Mouse (Mus musculus) erythroid progenitor cell, adult 5-6 weeks (primary cell): ENCODE measurements around the gene Hspa14. TPM values are rescaled to one million over a fixed set of nuclear protein-coding genes. Genes with fewer than 3 reads are reported as not detected.

ENCODE experiments used
- ATAC-seq: replicated peaks from 2 replicates; pipeline ENCODE4 v1.8.0; 2016; ENCODE audit warnings: moderate number of reproducible peaks, mild to moderate bottlenecking, moderate TSS enrichment, inconsistent platforms; ENCODE audit not compliant: poor library complexity, low FRiP score, severe bottlenecking
- total RNA-seq, 2 experiments: library from RNA; stranded (forward) in 1 of 2; stranded (reverse) in 1 of 2; fragments of 150-400 nt in 1 of 2; fragments of 186-747, 209-891 nt in 1 of 2; gene quantifications; 2 replicates each; pipeline versions ENCODE4 v1.2.3 to v1.2.4; 2015 to 2017; ENCODE audit warnings: low replicate concordance in 2 of 2

The Hspa14 gene
- total RNA-seq, 2 experiments from 2014 or later, result 57.8 to 94.5 TPM

DNA sequence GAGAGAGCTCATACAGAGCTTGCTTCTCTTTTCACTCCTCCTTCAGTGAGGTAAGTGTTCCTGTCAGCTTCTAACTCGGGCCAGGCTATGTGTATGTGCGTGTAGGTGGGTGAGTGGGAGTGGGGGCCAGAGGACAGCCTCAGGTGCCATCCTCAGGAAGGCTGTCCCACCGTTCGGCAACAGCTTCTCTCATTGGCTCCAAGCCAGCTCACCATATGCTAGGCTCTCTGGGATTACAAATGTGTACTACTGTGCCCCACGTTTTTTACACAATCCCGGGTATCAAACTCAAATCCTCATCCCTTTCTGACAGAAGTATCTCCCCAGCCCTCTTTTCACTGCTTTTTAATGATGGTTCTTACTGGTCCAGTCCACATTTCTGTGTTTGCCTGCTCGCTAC is 68.4 kb downstream of the Hspa14 start:
- no peak for ATAC-seq

Other genes with a start within 250 kb of the Hspa14 start
- 9.7 and 11.7 TPM in 2 replicates for gene Nmt2, start 228.6 kb downstream of the Hspa14 start, total RNA-seq (2015; ENCODE audit: low replicate concordance)
- gene Nmt2, start 228.6 kb downstream of the Hspa14 start, total RNA-seq (2017; ENCODE audit: low replicate concordance), result 13.8 and 15.3 TPM in 2 replicates
- 2.5 and 5.8 TPM in 2 replicates for gene Rpp38, start 180.2 kb downstream of the Hspa14 start, total RNA-seq (2015; ENCODE audit: low replicate concordance)
- 2.6 TPM in 1 of 2 replicates, not detected in the other for gene Rpp38, start 180.2 kb downstream of the Hspa14 start, total RNA-seq (2017; ENCODE audit: low replicate concordance)
- gene Acbd7, start 176.6 kb downstream of the Hspa14 start, total RNA-seq (2015; ENCODE audit: low replicate concordance), result not detected in 2 replicates
- gene Acbd7, start 176.6 kb downstream of the Hspa14 start, total RNA-seq (2017; ENCODE audit: low replicate concordance), result not detected in 2 replicates
- not detected in 2 replicates for gene Olah, start 115.6 kb downstream of the Hspa14 start, total RNA-seq (2015; ENCODE audit: low replicate concordance)
- gene Olah, start 115.6 kb downstream of the Hspa14 start, total RNA-seq (2017; ENCODE audit: low replicate concordance), result not detected in 2 replicates
- gene Meig1, start 90.2 kb downstream of the Hspa14 start, total RNA-seq (2015; ENCODE audit: low replicate concordance), result not detected in 2 replicates
- not detected in 2 replicates for gene Meig1, start 90.2 kb downstream of the Hspa14 start, total RNA-seq (2017; ENCODE audit: low replicate concordance)
- gene Dclre1c, start 88.7 kb downstream of the Hspa14 start, total RNA-seq (2015; ENCODE audit: low replicate concordance), result 16.8 and 21.3 TPM in 2 replicates
- 12.2 and 17.9 TPM in 2 replicates for gene Dclre1c, start 88.7 kb downstream of the Hspa14 start, total RNA-seq (2017; ENCODE audit: low replicate concordance)
- 14.8 and 15.5 TPM in 2 replicates for gene Suv39h2, start 37.8 kb downstream of the Hspa14 start, total RNA-seq (2015; ENCODE audit: low replicate concordance)
- gene Suv39h2, start 37.8 kb downstream of the Hspa14 start, total RNA-seq (2017; ENCODE audit: low replicate concordance), result 8.7 and 9.2 TPM in 2 replicates
- gene Gm45902, start within 50 bp of the Hspa14 start, total RNA-seq (2015; ENCODE audit: low replicate concordance), result 7.2 and 10.5 TPM in 2 replicates
- 14.0 and 14.7 TPM in 2 replicates for gene Gm45902, start within 50 bp of the Hspa14 start, total RNA-seq (2017; ENCODE audit: low replicate concordance)
- not detected in 2 replicates for gene Cdnf, start 216 bp upstream of the Hspa14 start, total RNA-seq (2015; ENCODE audit: low replicate concordance)
- 0.39 TPM in 1 of 2 replicates, not detected in the other for gene Cdnf, start 216 bp upstream of the Hspa14 start, total RNA-seq (2017; ENCODE audit: low replicate concordance)
- gene Fam107b, start 57.7 kb upstream of the Hspa14 start, total RNA-seq (2015; ENCODE audit: low replicate concordance), result 155 and 288 TPM in 2 replicates
- 101 and 104 TPM in 2 replicates for gene Fam107b, start 57.7 kb upstream of the Hspa14 start, total RNA-seq (2017; ENCODE audit: low replicate concordance)